Mouse (Mus musculus) lung, postnatal 0 days (tissue): ENCODE data around the gene Ccr4.

Source experiments
- CTCF ChIP-seq: IDR thresholded peaks from 2 replicates; pipeline ENCODE4 v1.5.1; 2016; ENCODE audit warnings: antibody characterized with exemption, mild to moderate bottlenecking
- EP300 ChIP-seq: IDR thresholded peaks from 2 replicates; pipeline ENCODE4 v1.6.1; 2016; ENCODE audit warnings: antibody characterized with exemption, mild to moderate bottlenecking, control low read depth

GRCm38 (mm10) chr9:114506564-114506963 lies 1.8 kb upstream of the Ccr4 start:
- TF ChIP-seq CTCF (no peak), EP300 (no peak)
